Mouse (Mus musculus): ENCODE measurements around the gene Tbx15. TPM values are rescaled to one million over a fixed set of nuclear protein-coding genes. Genes with fewer than 3 reads are reported as not detected.

Gene Tbx15
- 1.3 and 2.7 TPM in 2 replicates for polyA plus RNA-seq (2011; ENCODE audit: insufficient read depth, insufficient read length, low replicate concordance, missing spikeins)

DNA sequence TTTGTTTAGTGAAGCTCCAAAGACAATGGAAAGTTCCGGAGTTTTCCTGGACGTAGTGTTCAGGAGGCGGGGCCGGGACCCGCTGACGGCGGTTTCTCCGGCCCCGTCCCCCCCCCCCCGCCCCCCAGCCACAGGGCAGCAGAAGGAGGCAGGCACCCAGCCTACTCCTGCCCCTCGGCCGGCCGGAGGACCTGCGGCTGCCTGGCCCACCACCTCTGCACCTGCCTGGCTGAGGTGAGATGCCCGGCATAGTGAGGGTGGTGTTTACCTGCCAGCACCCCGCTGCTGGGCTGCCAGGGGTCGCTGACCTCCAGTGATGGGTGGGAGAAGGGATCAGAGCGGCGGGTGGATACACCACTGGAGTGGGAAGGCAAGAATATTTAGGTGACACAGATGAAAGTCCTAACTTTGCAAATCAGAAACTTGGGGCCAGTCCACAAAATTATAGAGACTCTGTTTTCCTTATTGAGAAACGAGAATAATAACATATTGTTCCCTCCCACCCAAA, at the start of gene Tbx15:
Gene Tbx15 (plus strand): TSS at position 169 of the 508 bp plus-strand sequence.
- Histone ChIP-seq H3K4me3 (replicated peaks; ENCODE audit: control insufficient read depth, low read depth, low read length) (no peak within 1 kb of the TSS), H3K27ac (ENCODE audit: control insufficient read depth, insufficient read depth, low read depth, low read length, poor library complexity) (no peak within 1 kb of the TSS), H3K4me1 (ENCODE audit: control insufficient read depth, insufficient read depth, low read length) (no peaks in the 10 kb centered on the region)
- no peak for TF ChIP-seq CTCF (IDR thresholded peaks at IDR 0.05; ENCODE audit: control insufficient read depth, insufficient read depth, low read length)
- 3% methylated on average over 19 of the region's 20 CpGs for WGBS

- WGBS, result 64% methylated on average over 4 of the region's 4 CpGs
- Histone ChIP-seq H3K27ac (ENCODE audit: control insufficient read depth, insufficient read depth, low read depth, low read length, poor library complexity) (no peak overlapping the region), H3K4me1 (ENCODE audit: control insufficient read depth, insufficient read depth, low read length) (no peaks in the 10 kb centered on the region), H3K4me3 (replicated peaks; ENCODE audit: control insufficient read depth, low read depth, low read length) (no peak overlapping the region)
- TF ChIP-seq POLR2A (IDR thresholded peaks at IDR 0.05; ENCODE audit: borderline replicate concordance, control insufficient read depth, low read depth, low read length) (no peak), CTCF (IDR thresholded peaks at IDR 0.05; ENCODE audit: control insufficient read depth, insufficient read depth, low read length) (no peak)
These were observed 46.6 kb upstream of the Tbx15 start for GRCm38 (mm10) chr3:99193576-99193975.

DNA sequence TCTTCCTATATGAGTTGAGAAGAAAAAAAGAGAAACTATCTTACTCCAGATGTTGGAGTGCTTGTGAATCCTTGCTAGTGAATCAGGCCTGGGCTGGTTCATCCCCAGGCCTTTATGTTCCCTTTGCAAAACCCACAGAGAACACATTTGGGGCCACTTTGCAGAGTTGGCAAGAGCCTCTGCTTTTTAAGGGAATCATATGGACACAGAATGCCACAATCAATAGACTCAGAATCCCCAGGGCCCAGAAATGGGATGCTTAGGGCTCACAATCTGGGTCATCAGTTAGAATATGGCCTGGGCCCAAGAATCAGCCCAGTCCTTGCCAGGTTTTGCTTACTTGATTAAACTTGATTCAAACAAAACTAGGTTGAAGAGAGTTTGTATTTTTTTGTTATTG, 36.9 kb upstream of the Tbx15 start:
- Histone ChIP-seq H3K4me1 (ENCODE audit: control insufficient read depth, insufficient read depth, low read length) (no peaks in the 10 kb centered on the region), H3K27ac (ENCODE audit: control insufficient read depth, insufficient read depth, low read depth, low read length, poor library complexity) (no peak overlapping the region), H3K4me3 (replicated peaks; ENCODE audit: control insufficient read depth, low read depth, low read length) (no peak overlapping the region)
- TF ChIP-seq CTCF (IDR thresholded peaks at IDR 0.05; ENCODE audit: control insufficient read depth, insufficient read depth, low read length) (no peak), POLR2A (IDR thresholded peaks at IDR 0.05; ENCODE audit: borderline replicate concordance, control insufficient read depth, low read depth, low read length) (no peak)

DNA sequence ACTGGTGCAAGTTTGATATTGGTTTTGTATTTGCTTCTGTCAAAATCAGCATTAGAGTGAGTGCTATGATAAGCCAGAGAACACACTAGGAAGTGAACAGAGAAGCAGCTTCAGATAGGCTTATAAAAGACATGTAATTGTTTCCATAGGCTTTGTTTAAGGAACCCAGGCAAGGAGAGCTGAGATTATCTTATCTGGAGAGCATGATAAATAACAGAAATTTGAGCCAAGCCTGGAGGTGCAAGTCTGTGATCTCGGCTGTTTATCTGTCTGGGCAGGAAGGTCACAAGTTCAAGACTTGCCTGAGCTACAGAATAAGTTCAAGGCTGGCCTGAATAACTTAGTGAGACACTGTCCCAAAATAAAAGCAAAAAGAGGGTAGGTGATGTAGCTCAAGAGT, 31.8 kb upstream of the Tbx15 start:
- Histone ChIP-seq H3K27ac (ENCODE audit: control insufficient read depth, insufficient read depth, low read depth, low read length, poor library complexity) (no peak overlapping the region), H3K4me1 (ENCODE audit: control insufficient read depth, insufficient read depth, low read length) (no peaks in the 10 kb centered on the region), H3K4me3 (replicated peaks; ENCODE audit: control insufficient read depth, low read depth, low read length) (no peak overlapping the region)
- TF ChIP-seq POLR2A (IDR thresholded peaks at IDR 0.05; ENCODE audit: borderline replicate concordance, control insufficient read depth, low read depth, low read length) (no peak), CTCF (IDR thresholded peaks at IDR 0.05; ENCODE audit: control insufficient read depth, insufficient read depth, low read length) (no peak)
- 59% methylated on average over 1 of the region's 1 CpGs for WGBS

DNA sequence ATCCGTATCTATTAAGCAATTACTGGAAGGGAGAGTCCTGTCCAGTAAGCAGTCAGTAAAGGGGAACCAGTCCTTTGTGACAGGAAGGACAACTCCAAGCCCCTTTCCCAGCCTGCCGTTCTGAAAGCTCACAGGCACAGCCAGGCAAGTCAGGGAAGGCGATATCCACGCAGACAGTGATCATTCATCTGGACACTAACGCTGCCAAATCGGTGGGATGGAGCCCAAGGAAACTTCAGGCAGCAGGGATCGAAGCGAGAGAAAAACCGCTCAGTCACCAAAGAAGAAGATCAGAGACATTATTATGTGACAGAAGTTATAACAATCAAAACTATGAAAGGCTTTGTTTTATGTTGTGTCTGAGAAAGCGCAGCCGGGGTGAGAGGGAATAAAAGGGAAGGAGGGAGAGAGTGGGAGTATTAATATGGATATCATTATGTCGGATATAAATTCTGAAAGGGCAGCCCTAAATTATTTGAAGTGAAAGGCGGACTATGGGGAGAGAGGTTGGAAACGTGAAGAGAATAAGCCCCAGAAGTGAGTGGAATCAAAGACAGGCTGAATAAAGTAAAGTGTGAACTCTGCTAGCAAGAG, 29.0 kb upstream of the Tbx15 start:
- Histone ChIP-seq H3K4me1 (ENCODE audit: control insufficient read depth, insufficient read depth, low read length) (no peaks in the 10 kb centered on the region), H3K27ac (ENCODE audit: control insufficient read depth, insufficient read depth, low read depth, low read length, poor library complexity) (no peak overlapping the region), H3K4me3 (replicated peaks; ENCODE audit: control insufficient read depth, low read depth, low read length) (no peak overlapping the region)
- TF ChIP-seq POLR2A (IDR thresholded peaks at IDR 0.05; ENCODE audit: borderline replicate concordance, control insufficient read depth, low read depth, low read length) (no peak), CTCF (IDR thresholded peaks at IDR 0.05; ENCODE audit: control insufficient read depth, insufficient read depth, low read length) (no peak)
- WGBS, result 74% methylated on average over 14 of the region's 14 CpGs

GRCm38 (mm10) chr3:99227807-99228206, 12.4 kb upstream of the Tbx15 start:
- WGBS, result 72% methylated on average over 2 of the region's 2 CpGs
- no peaks in the 10 kb centered on the region for H3K4me1 ChIP-seq (ENCODE audit: control insufficient read depth, insufficient read depth, low read length)

GRCm38 (mm10) chr3:99233393-99234318, 6.5 kb upstream of the Tbx15 start:
- 5% methylated on average over 20 of the region's 20 CpGs for WGBS
- TF ChIP-seq CTCF (IDR thresholded peaks at IDR 0.05; ENCODE audit: control insufficient read depth, insufficient read depth, low read length), result no peak
- no peak for TF ChIP-seq POLR2A (IDR thresholded peaks at IDR 0.05; ENCODE audit: borderline replicate concordance, control insufficient read depth, low read depth, low read length)
- no peak overlapping the region for H3K4me3 ChIP-seq (replicated peaks; ENCODE audit: control insufficient read depth, low read depth, low read length)
- H3K27ac ChIP-seq (ENCODE audit: control insufficient read depth, insufficient read depth, low read depth, low read length, poor library complexity), result no peak overlapping the region
- no peaks in the 10 kb centered on the region; the same call in 1 of the 2 replicates for H3K4me1 ChIP-seq (ENCODE audit: control insufficient read depth, insufficient read depth, low read length)

More at GRCm38 (mm10) chr3:99227807-99228206, 12.4 kb upstream of the Tbx15 start:
- no peak overlapping the region for H3K4me3 ChIP-seq (replicated peaks; ENCODE audit: control insufficient read depth, low read depth, low read length)
- TF ChIP-seq CTCF (IDR thresholded peaks at IDR 0.05; ENCODE audit: control insufficient read depth, insufficient read depth, low read length), result no peak
- TF ChIP-seq POLR2A (IDR thresholded peaks at IDR 0.05; ENCODE audit: borderline replicate concordance, control insufficient read depth, low read depth, low read length), result no peak
- H3K27ac ChIP-seq (ENCODE audit: control insufficient read depth, insufficient read depth, low read depth, low read length, poor library complexity), result no peak overlapping the region

DNA sequence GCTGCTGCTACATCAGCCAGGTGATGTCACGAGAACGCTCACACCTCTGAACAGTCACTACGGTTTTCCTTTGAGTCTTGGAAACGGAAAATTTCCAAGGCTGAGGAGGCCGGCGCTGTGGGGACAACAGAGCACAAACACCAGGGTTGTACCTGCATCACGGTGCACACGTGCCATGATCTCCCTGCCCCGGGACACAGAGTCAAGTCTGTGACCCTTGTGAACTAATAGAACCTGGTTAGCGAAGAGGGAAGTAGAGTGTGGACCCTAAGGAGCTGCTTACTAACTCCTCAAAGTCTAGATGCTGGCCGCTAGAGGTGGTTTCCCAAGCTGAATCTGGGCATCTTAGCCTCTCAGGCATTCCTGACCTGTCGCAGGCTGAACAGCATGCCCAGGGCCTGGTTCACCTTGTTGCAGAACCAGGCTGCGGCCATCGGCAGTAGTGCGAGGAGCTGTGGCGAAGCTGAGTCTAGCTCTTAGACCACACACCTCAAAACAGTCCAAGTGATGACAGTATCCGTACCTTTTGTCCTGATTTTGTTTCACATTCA, 5.8 kb upstream of the Tbx15 start:
- Histone ChIP-seq H3K4me1 (ENCODE audit: control insufficient read depth, insufficient read depth, low read length) (no peaks in the 10 kb centered on the region; the same call in 1 of the 2 replicates), H3K4me3 (replicated peaks; ENCODE audit: control insufficient read depth, low read depth, low read length) (no peak overlapping the region), H3K27ac (ENCODE audit: control insufficient read depth, insufficient read depth, low read depth, low read length, poor library complexity) (no peak overlapping the region)
- 6% methylated on average over 17 of the region's 17 CpGs for WGBS
- no peak for TF ChIP-seq CTCF (IDR thresholded peaks at IDR 0.05; ENCODE audit: control insufficient read depth, insufficient read depth, low read length)
- no peak for TF ChIP-seq POLR2A (IDR thresholded peaks at IDR 0.05; ENCODE audit: borderline replicate concordance, control insufficient read depth, low read depth, low read length)

Measured in bone marrow, adult 2 months (tissue).